Mouse (Mus musculus) gastrocnemius, postnatal 25 days (tissue): ENCODE results near the gene Aff3. TPM values are rescaled to one million over a fixed set of nuclear protein-coding genes. Genes with fewer than 3 reads are reported as not detected.
A peak's percentile ranks its signal among the peaks of the same experiment; 100 is the strongest.

Experiments
- DNase-seq: peaks from one replicate; pipeline ENCODE4 v3.0.0; 2022
- total RNA-seq, 2 experiments: library from RNA; stranded (reverse); gene quantifications; 1 replicate in 1 of 2; 2 replicates in 1 of 2; pipeline ENCODE4 v1.2.3; 2021

The Aff3 gene
- total RNA-seq, 2 experiments from 2014 or later: 1.4 to 1.8 TPM

DNA sequence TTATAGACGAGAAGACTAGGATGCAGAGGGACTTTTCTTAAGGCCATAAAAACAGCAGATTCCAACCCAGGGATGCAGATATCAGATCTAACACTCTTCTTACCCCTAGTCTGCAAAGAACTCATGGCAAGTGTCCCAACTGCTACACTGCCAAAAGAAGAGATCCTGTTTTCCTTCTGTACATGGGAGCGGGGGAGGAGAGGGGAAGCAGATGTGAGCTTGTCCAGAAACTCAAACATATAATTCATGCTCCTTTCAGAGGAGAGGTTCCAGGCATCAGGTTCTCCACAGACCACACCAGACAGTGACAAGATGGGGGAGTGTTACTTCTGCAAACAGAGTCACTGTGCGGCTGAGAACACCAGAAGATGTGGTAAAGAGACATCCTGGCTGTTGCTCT lies 276.3 kb downstream of the Aff3 start:
- DNase-seq: no peak

DNA sequence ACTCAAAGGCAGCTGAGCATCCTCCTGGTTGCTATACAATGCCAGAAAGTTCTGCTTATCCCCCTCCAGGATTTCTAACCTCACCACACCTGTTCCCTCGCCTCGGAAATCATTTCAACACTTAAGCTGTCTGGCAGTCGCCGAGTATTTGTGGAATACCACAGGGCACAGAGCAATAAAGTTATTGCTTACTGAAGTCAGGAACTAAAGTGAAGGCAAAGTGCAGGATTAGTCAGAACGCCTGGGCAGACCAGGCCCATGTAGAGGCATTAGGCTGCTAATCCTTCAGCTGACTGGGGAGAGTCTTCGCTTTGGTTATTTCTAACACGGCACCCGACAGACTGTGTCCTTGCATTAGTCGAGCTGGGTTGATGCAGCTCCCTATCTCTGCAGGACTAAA lies 277.3 kb downstream of the Aff3 start:
- DNase-seq: no peak

- no peak for DNase-seq
These were observed 280.2 kb downstream of the Aff3 start for GRCm38 (mm10) chr1:38384457-38385121.

DNA sequence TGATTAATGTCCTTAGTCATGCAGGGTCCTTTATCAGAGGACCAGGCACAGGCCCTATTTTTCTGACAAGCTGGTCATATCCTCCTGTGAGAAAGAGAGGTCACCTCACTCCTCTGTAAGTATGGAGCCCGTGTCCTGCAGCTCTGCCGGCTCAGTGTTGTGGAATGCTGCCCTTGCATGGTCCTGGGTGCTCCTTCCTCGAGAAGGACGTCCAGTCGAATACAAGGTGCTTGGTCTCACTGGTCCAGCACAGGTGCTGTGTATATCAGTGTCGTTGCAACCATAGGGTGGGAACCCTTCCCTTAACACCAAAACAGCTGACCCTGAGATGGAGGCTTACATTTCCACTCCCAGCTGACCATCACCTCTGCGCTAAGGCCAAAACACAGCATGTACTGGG lies 280.7 kb downstream of the Aff3 start:
- DNase-seq: no peak

DNA sequence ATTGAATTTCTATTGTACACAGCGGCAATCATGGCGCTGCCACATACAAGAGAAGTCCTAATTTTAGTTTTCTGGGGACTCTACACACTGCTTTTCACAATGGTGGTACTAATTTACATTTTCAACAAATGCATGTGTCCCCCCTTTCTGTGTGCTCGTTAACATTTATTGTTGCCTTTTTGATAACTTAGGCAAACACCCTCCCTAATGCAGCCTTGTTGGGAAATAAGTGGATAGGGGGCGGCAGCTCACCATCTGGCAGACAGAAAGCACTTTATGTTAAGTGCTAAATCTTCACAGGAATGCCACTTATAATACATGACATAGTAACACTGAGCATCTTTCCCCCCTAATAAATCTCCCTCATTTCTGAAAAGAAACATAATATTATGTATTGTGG lies 282.1 kb downstream of the Aff3 start:
- no peak for DNase-seq

DNA sequence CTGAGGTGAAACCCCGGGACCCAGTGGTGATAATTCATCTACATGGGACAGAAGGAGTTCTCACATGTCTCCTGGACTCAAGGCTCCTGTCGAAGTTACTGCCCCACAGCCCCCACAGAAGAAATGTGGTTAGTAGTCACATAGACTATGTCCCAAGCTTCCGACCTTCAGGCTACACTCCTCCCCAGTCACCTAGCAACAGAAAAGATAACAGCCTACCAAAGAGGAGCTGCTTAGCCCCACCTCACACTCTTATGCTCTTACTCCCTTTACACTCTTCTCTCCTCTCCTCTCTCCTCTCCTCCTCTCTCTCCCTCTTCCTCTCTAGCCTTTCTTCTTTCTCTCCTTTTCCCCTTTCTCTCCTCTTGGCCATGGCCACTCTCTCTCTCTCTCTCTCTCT lies 286.8 kb downstream of the Aff3 start:
- no peak for DNase-seq

DNA sequence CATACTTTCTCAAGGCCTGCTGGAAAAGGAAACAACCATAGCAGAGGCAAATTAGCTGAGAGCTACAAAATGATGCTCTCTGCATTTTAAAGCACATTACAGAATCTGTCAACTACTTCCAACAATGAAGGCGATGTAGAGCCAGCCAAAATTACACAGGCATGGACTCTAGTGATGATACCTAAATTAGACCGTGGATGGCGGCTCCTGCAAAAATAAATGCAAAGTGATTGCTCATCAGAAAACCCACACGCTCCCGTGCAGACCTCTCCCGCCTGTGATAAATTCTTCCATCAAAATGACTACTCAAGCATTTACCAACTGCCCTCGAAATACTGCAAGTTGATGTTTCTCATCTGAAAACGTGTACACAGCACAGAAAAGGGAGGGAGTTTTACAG lies 295.6 kb downstream of the Aff3 start:
- DNase-seq: no peak

GRCm38 (mm10) chr1:38368081-38368689 lies 296.6 kb downstream of the Aff3 start:
- no peak for DNase-seq

DNA sequence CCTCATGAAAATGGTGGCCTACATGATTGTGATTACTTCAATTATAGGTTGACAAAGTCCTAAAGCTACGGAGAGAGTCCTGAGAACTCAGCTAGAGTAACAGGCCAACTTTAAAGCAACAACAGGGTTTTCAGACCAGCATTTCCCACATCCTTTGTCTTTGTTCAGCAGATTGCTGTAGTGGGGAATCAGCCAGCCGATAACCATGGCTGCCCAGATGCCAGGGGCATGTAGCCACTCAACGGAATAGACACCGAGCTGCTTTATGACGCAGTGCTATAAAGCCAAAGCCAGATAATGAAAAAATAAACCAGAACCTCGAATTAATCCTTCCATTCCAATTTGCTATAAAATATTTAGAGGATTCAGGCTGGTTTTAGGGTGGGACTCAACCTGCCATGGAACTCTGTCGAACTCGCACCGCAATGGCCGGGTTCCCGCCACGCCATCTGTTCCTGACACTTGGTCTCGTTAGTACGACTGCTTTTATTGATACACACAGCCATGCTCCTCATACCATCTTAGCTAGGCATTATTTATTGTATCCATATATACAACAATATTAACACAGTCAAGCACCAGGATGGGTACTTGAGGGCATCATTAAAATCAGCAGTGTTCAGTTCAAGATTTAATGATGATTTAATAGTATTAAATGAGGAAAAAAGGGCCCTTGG lies 297.2 kb downstream of the Aff3 start:
- no peak for DNase-seq

DNA sequence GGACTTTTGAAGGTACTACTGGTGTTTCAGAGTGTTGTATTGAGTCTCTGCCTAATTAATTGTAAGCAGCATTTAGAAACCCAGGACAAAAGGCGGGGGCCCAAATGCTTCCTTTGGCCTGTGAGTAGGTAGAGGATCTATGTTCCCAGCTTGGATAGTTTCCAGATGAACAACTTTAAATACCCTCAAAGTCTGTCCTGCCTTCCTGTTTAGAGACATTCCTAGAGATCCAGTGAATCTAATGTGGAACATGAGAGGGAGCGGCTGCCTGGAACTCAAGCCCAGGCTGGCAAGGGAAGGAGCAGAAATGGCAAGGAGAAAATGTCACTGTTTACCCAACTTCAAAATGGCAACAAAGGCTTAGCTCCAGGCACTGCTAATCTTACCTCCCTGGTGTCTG lies 300.9 kb downstream of the Aff3 start:
- DNase-seq: peak; percentile 19

DNA sequence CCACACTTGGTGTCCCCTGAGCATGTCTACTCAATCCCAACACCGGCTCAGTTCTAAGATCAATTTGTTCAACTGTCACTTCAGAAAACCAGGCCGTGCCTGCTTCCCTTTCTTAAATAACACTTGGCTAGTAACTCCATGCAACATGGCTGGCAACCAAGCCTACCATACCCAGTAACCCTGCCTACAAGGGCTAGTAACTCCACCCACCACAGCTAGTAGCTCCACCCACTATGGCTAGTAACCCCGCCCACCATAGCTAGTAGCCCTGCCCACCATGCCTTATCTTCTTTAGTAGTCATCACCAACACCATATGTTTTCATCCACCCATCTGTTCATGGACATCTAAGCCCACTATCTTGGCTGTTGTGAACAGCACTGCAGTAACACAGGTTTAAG lies 302.5 kb downstream of the Aff3 start:
- peak; percentile 17 for DNase-seq

DNA sequence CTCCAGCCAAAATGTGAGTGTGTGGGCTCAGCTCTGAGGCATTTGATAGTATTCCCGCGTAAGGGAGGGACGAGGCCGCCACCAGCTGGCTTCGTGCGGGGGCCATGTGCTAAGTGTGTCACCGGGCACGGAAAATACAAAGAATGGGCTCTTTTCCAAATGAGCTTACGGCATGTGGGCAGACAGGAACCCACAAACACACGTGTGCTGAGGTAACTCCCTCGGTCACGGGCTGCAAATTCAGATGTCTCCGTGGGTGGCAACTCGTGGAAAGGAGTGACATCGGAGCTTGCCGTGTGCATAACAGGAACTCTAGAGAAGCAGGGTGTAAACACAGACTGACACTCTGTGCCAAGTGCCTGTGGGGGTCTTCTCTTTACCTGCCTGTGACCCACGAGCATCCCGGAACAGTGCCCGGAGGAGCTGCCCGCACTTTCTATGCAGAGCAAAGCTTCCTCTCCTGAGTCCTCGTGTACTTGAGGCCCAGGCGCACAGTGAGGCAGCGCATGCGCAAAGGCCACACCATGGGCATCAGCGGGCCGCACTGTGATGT lies 305.9 kb downstream of the Aff3 start:
- no peak for DNase-seq

DNA sequence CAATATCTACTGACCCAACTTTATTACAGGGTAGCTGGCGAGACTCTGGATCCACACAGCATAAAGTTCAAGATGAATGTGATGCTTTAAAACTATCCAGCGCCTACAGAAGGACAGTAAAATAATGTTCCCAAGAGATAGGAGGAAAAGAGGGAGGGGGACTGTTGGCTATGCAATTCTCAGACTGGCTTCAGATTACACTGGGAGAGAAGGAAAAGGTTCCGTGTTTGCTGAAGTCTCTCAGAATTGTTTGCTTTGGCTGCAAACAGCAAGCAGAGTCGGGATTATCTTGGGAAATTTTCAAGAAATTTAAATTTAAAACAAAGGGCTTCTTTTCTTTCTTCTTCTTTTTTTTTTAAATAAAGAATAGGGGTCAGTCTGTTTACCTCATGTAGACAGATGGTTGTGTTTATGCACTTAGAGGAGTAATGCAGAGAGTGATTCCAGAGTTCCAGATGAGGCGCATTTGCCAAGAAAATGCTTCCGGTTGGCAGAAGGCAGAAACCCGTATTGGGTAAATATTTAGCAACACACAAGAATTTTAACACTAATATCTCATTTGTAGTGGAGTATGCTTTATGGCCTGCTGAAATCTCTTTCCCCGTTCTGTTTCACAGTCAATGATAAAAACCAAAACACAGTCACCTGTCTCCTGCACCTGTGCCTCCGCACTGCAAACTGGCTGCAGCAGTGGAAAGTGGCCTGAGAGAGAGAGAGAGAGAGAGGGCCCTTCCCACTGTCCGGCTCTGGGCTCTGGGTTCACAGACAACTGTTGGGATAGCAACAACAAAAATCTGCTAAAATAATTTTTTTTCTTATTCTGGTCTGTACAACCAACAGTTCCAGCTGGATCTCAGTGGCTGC lies 306.6 kb downstream of the Aff3 start:
- DNase-seq: peak; percentile 32

DNA sequence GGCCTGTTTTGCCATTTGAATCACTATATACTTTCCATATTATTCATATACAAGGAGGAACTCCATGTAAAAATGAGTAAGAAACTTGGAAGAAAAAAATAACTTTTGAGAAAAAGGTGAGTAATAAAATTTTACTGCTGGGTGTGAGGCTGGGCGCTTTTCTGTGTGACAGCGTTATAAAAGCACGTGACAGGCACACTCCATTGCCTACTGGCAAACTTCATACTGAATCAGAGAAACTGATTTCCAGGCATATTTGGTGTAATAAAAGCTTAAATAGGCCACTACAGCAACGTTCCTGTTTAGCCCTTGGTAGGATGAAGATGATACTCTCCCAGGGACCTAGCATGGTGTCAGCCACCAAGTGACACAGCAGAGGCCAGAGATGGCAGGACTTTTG lies 310.2 kb downstream of the Aff3 start:
- no peak for DNase-seq

DNA sequence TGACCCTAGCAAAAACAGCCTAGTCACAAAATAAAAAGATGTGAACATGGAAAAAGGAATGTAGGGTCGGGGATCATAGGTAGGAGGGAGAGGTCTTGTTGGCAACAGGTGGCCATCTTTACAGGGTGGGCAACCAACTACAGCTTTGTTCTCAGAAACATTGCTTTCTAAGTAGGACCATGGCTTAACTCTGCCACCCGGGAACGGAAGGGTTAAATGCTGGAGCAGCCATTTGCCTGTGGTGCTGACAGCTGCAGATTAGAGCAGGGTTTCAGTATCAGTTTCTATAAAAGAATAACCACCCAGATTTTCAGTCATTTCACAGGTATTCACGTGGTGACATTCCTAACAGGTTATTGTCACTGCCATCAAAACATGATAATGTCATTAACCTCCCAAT lies 317.4 kb downstream of the Aff3 start:
- DNase-seq: no peak

GRCm38 (mm10) chr1:38334206-38334605 lies 330.5 kb downstream of the Aff3 start:
- peak; percentile 48 for DNase-seq

DNA sequence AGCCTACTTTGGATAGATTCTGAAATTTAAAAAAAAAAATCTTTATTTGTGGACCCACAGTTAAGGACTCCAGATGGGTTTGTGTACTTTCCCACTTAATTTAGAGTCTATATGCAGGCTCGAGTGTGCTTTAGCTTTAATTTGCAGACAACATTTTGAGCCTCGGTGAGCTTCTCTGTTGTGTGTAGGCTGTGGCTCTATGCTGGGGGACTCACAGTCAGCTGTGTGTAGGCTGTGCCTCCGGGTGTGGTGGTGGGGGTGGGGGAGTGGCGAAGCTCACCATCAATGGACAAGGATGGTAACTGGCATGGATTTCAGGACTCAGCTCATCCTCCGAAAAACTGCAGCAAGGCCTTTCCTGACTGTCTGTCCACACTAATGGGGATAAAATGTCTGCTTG lies 331.8 kb downstream of the Aff3 start:
- DNase-seq: no peak

DNA sequence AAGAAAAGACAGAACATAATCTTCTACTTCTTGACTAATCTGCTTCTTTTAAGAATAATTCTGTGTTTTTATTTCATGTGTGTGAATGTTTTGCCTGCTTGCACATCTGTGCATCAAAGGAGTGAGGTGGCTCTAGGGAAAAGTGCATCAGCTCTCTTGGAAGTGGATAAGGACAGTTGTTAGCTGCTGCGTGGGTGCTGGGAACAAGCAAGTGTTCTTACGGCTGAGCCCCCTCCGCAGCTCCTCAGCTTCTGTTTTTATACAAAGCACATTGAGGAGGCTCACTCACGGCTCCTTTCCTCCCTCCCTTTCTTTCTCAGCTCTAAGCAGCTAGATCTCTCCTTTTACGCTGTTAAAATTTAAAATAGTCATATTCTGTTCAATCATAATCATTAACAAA lies 340.5 kb downstream of the Aff3 start:
- DNase-seq: no peak

DNA sequence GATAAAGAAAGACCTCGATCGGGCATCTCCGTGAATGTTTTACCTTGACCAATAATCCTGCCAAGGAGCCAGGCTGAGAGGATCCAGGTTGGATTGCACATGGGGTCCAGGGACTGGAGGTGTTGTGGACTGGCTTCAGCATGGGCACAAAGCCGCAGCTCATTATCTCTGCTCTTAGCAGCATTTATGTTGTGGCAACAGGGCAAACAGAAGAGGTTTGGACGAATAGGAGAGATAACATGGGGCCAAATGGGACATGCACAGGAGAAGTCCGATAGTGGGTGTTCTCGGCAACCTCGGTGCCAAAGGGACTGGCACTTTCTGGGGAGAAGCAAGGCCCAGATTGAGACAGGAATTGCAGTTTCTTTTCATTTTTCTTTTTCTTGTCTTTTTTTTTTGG lies 342.9 kb downstream of the Aff3 start:
- no peak for DNase-seq

- DNase-seq: no peak
These were observed 343.8 kb downstream of the Aff3 start for GRCm38 (mm10) chr1:38320971-38321305.

DNA sequence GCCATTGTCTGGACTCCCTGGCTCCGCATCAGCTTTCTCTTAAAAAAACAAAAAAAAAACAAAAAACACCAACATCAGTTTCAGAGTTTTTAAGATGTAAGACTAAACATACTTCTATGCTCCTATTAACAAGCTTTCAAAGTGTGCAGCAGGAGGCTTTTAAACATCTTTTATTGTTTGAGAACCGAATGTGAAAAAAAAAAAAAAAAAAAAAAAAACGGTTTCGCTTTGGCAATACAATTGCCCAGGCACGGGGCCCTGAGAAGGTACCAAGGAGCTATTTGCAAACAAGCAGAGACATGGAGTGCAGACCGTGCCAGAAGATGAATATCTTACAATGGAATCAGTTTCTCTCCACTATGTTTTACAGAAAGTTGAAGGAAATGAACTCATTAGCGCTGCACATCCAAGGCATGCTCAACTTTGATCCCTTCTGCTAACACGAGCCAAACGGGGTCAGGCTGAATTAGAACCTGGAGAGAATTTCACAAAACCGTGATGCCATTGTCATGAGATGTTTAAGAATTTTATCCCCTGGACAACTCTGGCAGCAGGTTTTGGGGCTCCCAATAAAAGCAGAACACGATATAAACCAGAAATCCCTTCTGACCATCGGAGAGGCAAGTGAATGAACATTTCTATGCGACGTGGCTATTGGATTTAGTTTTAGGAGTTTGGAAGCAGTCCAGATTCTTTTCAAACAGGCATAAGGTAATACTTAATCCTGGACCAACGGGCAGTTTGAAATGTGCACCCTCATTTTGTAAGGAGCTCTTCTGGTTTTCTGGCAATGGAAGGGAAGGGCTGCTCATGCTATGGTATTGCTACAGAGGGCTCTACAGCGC lies 344.4 kb downstream of the Aff3 start:
- DNase-seq: no peak

DNA sequence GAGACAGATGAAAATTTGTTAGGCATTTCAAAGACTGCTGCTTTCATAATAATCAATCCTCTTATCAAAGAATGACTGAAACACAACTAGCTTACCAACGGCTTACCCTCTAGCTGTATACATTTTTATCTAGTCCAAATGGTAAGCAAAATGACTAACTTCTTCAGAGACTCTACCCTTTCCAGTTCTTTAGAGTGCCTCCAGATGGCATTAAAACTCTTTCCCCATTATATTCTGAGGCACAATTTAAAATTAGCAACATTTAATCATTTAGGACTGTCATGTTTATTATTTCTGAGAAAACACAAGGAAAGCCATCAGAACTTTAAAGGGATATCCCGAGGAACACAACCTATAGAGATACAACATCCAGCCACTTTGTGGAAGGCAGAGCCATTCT lies 346.1 kb downstream of the Aff3 start:
- no peak for DNase-seq
